Mouse (Mus musculus) right cerebral cortex, adult 18-20 months (tissue): Measurements from ENCODE around the gene 1110051M20Rik.
A peak's percentile ranks its signal among the peaks of the same experiment; 100 is the strongest.
"Not testable (repeated sequence)": the region's sequence is repeated elsewhere in the genome, so short reads cannot be mapped to it uniquely, and the experiment has no call there.

ENCODE experiments used
- DNase-seq: peaks from one replicate; pipeline ENCODE4 v3.0.0; 2022; ENCODE audit warnings: mixed read lengths

1110051M20Rik gene

DNA sequence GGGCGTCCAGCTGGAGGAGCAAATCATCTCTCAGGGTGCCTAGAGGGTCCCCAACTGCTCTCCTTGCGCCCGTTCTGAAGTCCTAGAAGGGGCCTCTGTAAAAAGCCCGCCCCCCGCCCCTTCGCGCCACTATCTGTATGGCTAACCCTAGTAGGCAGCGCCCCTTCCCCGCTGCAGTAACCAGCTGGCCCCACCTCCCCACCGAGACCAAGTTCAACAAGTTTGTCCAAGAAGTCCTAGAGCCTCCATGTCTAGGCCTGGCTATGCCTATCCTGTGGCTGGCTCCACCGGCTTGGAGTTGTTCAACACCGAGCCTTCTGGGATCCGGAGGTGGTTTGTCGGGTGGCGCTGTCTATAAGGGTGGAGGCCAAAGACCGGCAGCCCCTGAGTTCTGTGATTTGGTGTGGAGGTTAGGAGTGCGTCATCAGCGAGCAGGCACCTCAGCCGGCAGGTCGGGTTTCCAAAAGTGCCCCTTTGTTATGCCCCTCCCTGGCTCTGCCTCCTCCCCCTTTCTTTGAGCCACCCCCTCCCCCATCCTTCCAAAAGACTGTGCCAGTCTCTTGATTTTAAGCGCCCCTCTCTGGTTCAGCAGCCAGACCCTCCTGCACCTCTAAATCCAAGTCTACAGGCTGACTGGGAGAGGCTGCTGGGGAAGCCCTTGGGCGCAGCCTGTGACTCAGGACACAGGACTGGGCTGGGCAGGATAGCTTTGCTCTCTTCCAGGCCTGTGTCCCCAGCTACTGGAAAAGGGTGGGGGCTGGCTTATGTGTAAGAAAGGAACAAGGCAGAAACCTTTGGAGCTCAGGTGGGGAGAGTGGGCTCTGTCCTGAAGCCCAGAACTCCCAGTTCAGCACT, 187.2 kb downstream of the 1110051M20Rik start:
- DNase-seq, result no peak

DNA sequence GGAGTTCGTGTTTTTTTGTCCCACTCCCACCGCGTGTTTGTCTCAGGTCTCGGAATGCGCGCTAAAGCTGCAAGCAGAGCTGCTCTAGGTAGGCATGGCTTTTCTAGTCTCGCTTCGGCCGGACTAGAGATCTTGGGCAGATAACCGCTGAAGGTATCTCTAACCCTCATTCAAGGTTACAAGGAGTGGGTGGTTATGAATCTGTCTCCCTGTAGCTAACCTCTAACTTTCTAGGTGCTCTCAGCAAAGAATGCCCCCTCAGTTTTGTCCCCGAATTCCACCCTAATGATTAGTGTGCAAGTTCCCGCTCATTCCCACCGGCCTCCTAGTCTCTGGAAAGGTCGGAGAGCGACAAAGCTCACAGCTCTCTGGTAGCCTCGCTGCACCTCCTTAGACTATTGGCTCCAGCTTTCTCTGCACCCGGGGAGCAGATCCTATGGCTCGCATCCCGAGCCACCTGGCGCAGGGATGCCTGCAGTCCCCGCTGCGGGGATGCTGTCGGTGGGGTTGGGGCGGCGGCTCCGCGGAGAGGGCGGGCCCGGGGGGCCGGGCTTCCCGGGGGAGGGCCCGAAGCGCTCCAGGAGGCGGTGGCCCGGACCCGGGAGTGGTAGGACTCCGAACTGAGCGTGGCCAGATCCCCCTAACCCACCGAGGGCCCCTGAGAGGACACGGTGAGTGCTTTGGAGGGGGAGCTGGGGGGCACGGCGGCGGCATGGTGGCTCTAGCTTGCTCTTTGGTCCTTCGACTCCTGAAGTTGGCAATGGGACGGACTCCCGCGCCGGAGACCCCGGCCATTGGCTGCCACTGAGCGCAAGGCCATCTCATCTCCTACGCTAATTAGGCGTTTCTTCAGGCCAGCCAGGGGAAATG, 188.0 kb downstream of the 1110051M20Rik start:
- DNase-seq, result peak; percentile 61

DNA sequence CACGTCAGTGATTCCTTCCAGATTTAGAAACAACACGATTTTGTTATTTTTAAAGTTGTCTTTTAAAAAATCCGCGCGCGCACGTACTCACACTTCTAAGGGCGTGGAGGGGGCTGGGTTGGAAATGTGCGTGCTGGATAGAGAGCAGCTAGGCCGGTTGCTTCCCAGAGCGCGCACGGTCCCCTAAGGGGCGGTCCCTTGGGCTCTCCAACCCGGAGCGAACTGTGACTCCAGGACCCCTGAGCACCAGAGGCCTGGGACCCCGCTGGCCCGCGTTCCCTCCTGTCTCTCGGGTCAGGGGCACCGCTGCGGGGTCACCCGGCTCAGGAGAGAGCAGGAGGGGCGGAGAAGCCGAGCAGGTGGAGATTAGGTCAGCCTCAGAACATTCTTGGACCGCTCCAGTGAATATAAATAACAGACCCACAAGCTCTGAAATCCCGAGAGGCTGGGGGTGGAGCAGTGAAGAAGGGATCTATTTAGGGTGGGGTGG, 188.8 kb downstream of the 1110051M20Rik start, which contains the start of gene Pacsin3:
TSS of gene Pacsin3 (plus strand) at position 294 of the 490 bp plus-strand sequence.
- DNase-seq, result peak; percentile 61

DNA sequence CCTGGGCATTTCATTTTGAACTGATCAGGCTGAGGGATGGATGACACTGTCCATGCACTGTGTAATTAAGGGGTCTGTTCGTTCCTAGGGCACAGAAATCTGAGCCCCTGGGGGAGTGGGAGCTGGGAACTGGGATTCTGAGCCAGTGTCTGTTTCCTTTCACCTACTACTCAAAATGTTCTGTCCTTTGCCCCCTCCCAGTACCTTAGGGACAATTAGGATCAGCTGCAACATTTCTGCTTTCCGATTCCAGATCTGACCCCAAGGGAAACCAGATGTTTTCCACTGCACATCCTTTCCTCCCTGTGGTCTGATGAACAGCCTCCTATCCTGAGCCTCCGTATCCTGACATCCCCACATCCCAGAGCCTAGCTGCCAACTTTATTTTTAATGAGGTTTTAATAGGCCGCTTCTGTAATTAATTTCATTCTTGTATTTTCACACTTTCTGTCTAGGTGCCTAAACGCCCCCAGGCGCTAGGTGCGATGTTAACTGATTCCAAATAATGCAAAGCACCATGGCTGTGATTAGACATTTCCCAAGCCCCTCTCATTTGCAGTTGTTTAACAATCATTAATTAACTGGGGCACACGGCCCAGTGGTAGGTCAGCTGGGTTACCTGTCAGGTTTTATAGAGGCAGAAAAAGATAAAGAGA, 189.7 kb downstream of the 1110051M20Rik start:
- DNase-seq, result no peak

DNA sequence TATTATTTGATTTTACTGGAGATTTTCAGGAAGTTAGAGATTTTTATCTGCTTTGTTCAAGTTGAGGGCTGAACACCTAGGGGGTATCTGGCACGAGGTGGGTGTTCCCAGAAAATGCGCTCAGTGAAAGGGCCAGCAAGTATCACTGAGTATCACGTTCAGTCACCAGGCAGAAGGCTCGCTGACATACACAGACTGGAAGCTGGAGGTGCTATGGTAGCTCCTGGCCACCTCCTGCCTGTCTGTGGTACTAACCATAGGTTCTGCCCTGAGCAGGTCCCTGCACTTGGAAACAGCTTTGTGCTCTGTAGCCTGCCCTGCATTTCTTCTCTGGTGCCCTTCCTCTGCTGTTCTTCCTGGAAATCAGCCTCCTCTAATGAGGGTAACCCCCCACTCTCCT, 192.0 kb downstream of the 1110051M20Rik start:
- DNase-seq, result no peak

DNA sequence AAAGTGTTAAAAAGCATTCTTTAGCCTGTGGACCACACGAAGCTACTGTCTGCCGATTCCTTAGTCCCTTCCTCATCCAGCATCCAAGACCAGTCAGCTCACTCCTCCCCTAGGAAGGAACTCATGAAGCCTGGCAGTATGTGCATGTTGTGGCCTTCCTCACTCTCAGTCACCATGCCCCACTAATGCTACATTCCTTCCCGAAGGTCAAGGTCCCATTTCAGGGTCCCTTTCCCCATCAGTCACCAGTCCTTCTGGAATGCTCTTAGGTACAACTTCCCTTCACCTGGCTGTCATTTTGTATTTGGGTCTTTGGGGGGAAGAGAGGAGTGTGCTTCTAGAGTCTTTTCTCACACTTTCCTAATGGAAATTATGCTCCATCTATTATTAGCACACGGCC, 192.5 kb downstream of the 1110051M20Rik start:
- DNase-seq, result no peak

DNA sequence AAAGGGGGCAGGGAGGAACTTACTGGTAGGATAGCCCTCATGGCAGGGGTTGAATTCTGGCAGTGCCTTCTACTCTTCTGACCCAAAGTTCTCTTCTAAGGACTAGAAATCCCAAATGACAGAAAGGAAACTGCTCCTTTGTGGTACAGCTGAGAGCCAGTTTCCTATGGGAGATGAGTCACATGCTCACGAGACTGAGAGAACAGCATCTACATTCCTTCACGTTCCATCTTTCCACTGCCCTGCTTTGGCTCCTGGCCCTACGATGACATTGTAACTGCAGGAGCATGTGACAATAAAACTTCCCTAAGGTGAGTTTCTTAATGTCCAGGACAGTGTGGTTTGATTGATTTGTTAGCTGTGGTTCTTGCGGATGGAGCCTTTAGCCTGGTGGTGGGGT, 196.1 kb downstream of the 1110051M20Rik start:
- DNase-seq, result no peak

DNA sequence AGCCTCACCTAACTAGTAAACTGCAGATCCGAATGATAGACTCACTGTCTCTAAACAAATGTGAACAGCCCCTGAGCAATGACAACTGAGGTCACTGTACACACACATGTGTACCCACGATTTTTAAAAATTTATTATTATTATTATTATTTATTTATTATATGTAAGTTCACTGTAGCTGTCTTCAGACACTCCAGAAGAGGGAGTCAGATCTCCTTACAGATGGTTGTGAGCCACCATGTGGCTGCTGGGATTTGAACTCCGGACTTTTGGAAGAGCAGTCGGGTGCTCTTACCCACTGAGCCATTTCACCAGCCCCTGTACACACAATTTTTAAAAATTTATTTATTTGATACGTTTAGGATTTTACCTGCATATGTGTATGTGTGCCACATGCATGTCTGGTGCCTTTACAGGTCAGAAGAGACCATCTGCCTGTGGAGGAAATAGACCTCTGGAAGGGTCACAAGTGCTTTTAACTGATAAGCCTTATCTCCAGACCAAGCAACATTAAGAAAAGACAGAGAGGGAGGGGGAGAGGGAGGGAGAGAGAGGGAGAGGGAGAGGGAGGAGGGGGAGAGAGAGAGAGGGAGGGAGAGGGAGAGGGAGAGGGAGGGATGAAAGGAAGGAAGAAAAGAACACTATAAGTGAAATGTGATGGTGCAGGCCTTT, 199.8 kb downstream of the 1110051M20Rik start:
- DNase-seq, result no peak

DNA sequence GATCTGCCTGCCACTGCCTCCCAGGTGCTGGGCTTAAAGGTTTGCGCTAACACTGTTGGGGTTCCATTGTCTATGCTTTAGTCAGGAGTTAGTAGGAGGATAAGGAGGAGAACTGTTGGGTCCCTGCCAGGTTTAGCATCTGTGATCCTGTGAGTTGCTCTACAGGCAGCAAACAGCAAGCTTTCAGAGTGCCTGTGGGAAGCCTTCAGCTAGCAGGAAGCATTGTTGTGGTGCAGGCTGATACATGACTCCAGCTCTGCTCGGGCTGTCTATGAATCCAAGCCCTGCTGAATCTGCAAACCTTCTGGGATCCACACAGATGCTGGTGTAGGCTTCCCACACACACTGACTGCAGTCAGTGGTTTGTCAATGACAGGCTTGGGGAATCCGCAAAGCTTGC, 201.1 kb downstream of the 1110051M20Rik start:
- DNase-seq, result peak; percentile 87

DNA sequence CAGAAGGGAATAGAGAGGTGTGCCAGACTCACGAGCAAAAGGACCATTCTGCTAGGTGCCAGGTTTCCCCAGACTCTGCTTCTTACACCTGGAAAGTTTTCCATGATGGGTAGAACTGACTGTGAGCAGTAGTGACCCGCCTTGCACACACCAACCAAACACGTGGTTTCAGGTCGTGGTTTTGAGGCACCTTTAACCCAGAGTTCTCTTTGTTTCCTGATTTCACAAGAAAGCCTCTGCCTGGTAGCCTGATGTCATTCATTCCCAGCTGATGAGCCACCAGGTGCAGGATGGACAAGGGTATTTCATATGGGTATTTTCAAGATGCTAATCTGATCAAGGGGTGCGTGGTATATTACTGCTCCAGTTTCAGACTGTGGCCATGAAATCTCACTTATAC, 202.0 kb downstream of the 1110051M20Rik start:
- DNase-seq, result no peak

DNA sequence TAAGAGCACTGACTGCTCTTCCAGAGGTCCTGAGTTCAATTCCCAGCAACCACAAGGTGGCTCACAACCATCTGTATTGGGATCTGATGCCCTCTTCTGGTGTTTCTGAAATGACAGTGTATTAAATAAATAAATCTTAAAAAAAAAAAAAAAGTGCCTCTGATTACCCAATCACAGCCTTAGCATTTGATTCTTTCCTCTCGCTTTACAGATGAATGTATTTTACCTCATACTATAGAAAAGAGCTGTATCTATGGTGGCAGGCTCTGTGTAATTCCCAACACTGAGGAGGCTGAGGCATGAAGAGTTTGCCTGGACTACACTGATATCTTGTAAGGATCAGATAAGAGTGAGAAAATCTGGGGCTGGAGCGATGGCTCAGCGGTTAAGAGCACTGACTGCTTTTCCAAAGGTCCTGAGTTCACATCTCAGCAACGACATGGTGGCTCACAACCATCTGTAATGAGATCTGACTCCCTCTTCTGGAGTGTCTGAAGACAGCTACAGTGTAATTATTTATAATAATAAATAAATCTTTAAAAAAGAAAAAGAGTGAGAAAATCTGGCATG, 206.9 kb downstream of the 1110051M20Rik start:
- DNase-seq, result not testable (repeated sequence)

DNA sequence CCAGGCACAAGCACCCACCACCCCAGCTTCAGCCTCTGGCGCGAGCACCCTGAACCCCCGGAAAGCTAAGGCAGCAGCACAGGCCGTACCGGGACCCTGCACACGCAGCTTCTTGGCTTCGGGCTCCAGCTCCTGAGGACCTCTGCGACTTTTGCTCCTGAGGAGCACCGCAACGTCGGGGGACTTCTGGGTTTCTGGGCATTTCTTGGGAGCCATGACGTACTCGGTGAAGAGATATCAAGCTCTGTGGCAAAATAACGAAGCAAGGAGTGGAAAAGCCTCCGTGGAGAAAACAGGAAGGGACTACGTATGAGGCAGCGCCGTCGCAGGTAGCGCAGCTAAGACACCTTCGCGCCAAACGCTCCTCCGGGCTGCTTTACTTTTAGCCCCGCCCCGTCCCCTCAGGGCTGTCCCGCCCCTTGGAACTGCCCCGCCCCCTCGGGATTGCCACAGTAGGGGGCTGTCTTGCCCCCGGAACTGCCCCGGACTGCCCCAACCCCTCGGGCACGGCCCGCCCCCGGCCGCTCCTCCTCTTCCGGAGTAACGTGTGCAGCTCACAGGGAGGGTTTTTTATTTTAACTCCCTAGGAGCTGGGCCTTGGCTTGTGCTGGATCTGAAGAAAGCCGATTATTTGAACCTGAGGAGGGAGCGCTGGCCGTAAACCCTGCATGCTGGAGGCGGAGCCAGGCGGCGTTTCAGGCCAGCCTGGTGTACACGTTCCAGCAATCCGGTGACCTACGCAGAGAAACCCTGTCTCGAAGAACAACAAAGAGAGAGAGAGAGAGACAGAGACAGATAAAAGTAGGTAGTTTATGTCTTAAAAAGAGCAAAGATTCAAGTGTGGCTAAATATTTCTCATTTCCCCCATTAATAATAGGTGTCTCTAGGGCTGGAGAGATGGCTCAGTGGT, 207.6 kb downstream of the 1110051M20Rik start, which contains the start of gene Ddb2:
TSS of gene Ddb2 (minus strand) at position 382 of the 910 bp plus-strand sequence.
- DNase-seq, result peak; percentile 91

DNA sequence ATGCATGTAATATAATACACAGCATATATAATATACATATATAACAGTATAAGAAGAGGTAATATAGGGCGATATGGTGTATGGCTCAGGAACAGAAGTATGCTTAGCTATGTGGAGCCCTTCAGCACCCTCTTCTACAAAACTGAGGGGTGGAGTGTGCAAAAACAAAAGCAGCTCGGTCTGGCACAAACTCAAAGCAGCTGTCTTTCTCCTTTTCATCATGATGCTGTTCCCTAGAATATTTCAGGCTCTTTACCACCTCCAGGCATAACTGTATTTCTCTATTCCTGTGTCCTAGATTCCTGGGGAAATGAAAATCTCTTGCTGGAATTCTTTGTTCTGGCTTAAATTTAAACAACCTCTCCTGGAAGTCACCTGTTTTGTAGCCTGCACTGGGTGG, 214.8 kb downstream of the 1110051M20Rik start:
- peak; percentile 67 for DNase-seq
